Mouse (Mus musculus): Measurements from ENCODE around the gene Mafg. TPM values are rescaled to one million over a fixed set of nuclear protein-coding genes. Genes with fewer than 3 reads are reported as not detected.

Gene Mafg
- total and polyA plus RNA-seq, 3 experiments: 26.5 to 113 (median 54.0) TPM

DNA sequence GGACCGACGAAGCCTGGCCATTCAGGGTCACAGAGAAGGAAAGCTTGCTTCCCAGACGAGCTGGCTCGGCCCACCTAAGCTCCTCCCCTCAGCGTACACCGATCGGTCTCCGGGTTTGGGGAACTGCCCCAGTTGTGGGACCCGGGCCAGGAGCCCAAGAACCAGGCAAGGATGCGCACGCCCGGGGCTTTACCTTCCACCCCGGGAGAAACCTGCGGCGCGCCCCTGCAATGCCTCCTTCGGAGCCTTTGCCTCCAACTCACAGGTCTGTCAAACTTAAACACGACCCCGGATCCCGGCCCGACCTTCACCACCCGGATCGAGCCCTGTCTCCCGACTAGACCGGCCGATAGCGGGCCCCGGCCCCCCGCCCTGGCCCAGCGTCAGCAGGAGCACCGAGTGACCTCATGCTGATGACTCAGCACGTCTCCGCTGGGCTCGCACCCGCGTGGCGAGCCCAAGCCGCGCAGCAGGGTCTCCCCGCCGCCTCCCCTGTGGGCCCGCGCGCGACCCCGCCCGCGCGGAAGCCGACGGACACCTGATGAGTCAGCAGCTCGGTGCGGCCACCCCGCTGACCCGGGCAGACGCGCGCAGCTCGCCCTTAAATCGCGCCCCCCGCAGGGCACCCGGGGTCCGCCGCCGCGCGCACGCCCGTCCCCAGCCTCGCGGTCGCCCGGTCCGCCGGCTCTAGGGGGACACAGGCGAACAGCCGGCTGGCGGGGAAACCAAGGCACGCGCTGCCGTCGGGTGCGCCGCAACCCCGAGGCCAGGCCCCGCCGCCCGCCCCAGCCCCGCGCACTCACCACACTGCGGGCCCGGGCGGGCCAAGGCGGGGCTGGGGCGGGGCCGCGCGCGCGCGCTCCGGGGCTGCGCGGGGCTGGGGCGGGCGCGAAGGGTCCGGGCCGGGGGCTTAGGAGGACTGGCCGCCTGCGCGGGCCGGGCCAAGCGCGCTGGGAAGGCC, 561 bp downstream of the Mafg start (continued):
- TF ChIP-seq MYB (IDR thresholded peaks at IDR 0.05; ENCODE audit: low read depth, low read length) (no peak), ZNF384 (IDR thresholded peaks at IDR 0.05; ENCODE audit: low read depth, low read length) (no peak), CHD1 (IDR thresholded peaks at IDR 0.05; ENCODE audit: low read depth, low read length) (no peak), GABPA (IDR thresholded peaks at IDR 0.05; ENCODE audit: low read depth, low read length) (peak; percentile 78; the same call in 1 of the 2 replicates), SMC3 (IDR thresholded peaks at IDR 0.05; ENCODE audit: low read depth, low read length) (0 out of 2 replicates have a peak, but pooled peaks have one; percentile 5)

DNA sequence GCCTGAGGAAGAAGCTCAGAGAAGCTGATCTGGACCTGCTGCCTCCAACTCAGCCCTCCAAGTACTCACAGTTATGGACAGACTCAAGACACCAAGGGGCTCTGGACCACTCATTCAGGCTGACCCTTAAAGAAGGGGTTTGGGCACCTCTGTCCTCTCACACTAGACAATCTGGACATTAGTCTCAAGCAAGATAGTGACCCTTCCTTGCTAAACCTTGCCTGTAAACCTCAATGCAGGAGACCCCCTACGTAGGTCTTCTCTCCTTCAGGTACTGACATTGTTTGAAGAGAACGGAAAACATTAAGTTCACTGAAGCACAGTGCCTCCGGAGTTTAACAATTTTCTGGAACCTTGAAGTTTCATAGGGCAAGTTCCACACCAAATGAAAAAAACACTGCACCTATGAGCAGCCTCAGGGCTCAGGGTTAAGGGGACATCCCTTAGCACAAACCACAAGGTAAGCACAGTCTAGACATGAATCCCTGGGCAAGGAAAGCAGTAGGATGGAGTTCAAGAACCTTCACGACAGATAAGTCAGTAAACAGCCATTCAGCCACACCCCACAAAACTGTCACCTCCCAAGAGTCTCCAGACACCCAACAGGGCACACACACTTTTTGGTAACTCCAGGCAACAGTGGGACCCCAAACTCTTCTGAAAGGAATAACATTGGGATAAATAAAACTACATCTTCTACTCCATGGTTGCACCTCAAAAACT, 1.5 kb downstream of the Mafg start:
- no peak for TF ChIP-seq NELFE (IDR thresholded peaks at IDR 0.05; ENCODE audit: low read depth, low read length)
- no peak for TF ChIP-seq JUND (IDR thresholded peaks at IDR 0.05; ENCODE audit: low read depth, low read length)
- TF ChIP-seq MYB (IDR thresholded peaks at IDR 0.05; ENCODE audit: low read depth, low read length): no peak
- no peak for TF ChIP-seq MAFK (IDR thresholded peaks at IDR 0.05; ENCODE audit: borderline replicate concordance, low read depth, low read length)
- no peak; the same call in 1 of the 2 replicates for TF ChIP-seq SIN3A (IDR thresholded peaks at IDR 0.05; ENCODE audit: low read length)
- no peak for TF ChIP-seq ZMIZ1 (IDR thresholded peaks at IDR 0.05; ENCODE audit: low read depth, low read length)
- no peak for TF ChIP-seq MAX (IDR thresholded peaks at IDR 0.05; ENCODE audit: low read length)
- TF ChIP-seq CHD2 (IDR thresholded peaks at IDR 0.05; ENCODE audit: low read length): no peak
- TF ChIP-seq SMC3 (IDR thresholded peaks at IDR 0.05; ENCODE audit: low read depth, low read length): no peak
- no peak for TF ChIP-seq ETS1 (IDR thresholded peaks at IDR 0.05; ENCODE audit: low read depth, low read length)
- TF ChIP-seq E2F4 (IDR thresholded peaks at IDR 0.05; ENCODE audit: borderline replicate concordance, low read depth, low read length): no peak
- no peak for TF ChIP-seq ZNF384 (IDR thresholded peaks at IDR 0.05; ENCODE audit: low read depth, low read length)
- DNase-seq (ENCODE audit: low read depth, low spot score): peak; percentile 63
- Histone ChIP-seq H3K27me3 (ENCODE audit: control insufficient read depth in 1 of 2, insufficient read depth in 2 of 2, low read length in 2 of 2) (no peaks in the 10 kb centered on the region), H3K9ac (ENCODE audit: control insufficient read depth, low read depth, low read length, poor library complexity, severe bottlenecking) (peak overlapping the region; percentile 98), H3K27ac (ENCODE audit: control insufficient read depth, low read depth, low read length) (peak overlapping the region; percentile 78), H3K36me3 (ENCODE audit: control insufficient read depth in 1 of 2, insufficient read depth in 2 of 2, low read length in 2 of 2) (peaks cover 3 to 39% of the 10 kb centered on the region in 2 experiments; a peak in 3 of 4 replicates), H3K79me2 (ENCODE audit: control insufficient read depth, insufficient read depth, low read length, poor library complexity) (peaks cover 57% of the 10 kb centered on the region), H3K4me3 (ENCODE audit: control insufficient read depth in 1 of 2, insufficient read depth in 1 of 2, low read depth in 2 of 2, low read length in 2 of 2) (peak overlapping the region; percentile 79 to 87), H3K9me3 (replicated peaks; ENCODE audit: insufficient read depth, low read length) (no peaks in the 10 kb centered on the region), H3K4me1 (ENCODE audit: control insufficient read depth in 1 of 2, insufficient read depth in 2 of 2, low read length in 2 of 2) (peaks cover 26 to 48% of the 10 kb centered on the region in 2 experiments)
